Mouse (Mus musculus) bone marrow macrophage, adult 2 months (primary cell): ENCODE results near the gene Eps15. TPM values are rescaled to one million over a fixed set of nuclear protein-coding genes. Genes with fewer than 3 reads are reported as not detected.

ENCODE experiments used
- H3K27ac ChIP-seq: 2 replicates; pipeline ENCODE4 v1.5.1; 2012; ENCODE audit warnings: low read depth, low read length; ENCODE audit not compliant: insufficient read depth
- H3K4me1 ChIP-seq: 2 replicates; pipeline ENCODE4 v1.6.1; 2012; ENCODE audit warnings: low read length; ENCODE audit not compliant: control insufficient read depth, insufficient read depth
- H3K4me3 ChIP-seq: 2 replicates; pipeline ENCODE4 v1.5.1; 2012; ENCODE audit warnings: mild to moderate bottlenecking, low read length, moderate library complexity; ENCODE audit not compliant: insufficient read depth
- CTCF ChIP-seq: IDR thresholded peaks from 2 replicates; pipeline ENCODE4 v1.5.1; 2012; ENCODE audit warnings: low read depth, mild to moderate bottlenecking, low read length, moderate library complexity
- POLR2A ChIP-seq: IDR thresholded peaks from 2 replicates; pipeline ENCODE4 v1.6.1; 2012; ENCODE audit warnings: mild to moderate bottlenecking, low read depth, low read length, borderline replicate concordance
- polyA plus RNA-seq: library from polyadenylated mRNA; stranded (reverse); fragments of >200 nt; gene quantifications from 2 replicates; pipeline ENCODE4 v1.2.4, GENCODE M21; 2012; ENCODE audit not compliant: missing spikeins, insufficient read depth, insufficient read length

Eps15 gene
- polyA plus RNA-seq, 1 experiment, result 156 TPM

DNA sequence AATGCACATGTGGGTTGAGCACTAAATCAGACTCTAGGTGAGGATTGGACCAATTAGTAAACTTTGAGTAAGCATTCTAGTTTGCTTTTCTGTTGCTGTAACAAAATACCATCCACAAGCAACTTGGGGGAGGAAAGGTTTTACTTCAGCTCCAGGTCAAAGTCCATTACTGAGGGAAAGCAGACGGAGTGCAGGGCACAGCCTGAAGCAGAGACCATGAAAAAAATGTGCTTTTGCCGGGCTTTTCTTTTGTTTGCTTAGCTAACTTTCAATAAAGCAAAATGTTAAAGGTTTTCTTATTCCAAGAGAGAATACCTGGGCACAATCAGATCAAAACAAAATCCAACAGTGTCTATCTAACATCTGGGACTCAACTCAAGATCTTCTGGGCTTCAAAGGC lies 13.3 kb upstream of the Eps15 start:
- TF ChIP-seq POLR2A (no peak), CTCF (no peak)
- Histone ChIP-seq H3K4me3 (no peak overlapping the region), H3K4me1 (peaks cover 8% of the 10 kb centered on the region), H3K27ac (no peak overlapping the region)

DNA sequence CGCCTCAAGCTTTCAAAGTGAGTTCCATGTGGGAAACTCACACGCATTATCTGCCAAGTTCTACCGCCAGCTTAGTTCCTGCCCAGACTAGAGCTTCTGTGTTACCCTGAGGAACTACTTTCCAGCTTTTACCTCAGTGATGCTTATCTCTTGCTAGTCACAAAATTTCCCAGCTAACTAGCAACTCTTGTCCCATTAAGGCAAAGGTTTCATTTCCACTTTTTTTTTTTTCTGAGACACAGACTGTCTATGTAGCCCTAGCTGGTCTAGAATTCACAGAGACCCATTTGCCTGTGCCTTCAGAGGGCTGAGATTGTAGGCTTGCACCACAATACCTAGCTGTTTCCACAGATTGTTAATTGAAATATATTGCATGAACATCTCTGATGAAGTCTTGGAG lies 12.6 kb upstream of the Eps15 start:
- H3K27ac ChIP-seq, result no peak overlapping the region
- peaks cover 14% of the 10 kb centered on the region for H3K4me1 ChIP-seq
- TF ChIP-seq POLR2A (no peak), CTCF (no peak)
- H3K4me3 ChIP-seq, result no peak overlapping the region

DNA sequence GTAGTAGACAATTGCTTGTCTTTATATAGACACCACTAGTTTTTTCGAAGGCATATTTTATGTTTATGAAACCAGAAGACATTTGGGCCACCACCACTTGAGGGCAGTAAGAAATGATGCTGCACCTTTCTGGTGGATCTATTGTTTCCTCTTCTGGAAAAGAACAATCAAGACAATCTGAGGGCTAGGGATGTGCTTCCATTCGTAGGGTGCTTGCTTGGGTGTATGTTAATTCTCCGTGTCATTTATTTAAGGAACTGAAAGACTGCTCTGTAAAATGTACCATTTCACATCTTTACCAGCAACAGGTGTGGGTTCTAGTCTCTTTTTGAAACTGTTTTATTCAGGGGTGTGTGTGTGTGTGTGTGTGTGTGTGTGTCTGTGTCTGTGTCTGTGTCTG lies 11.2 kb upstream of the Eps15 start:
- Histone ChIP-seq H3K27ac (no peak overlapping the region), H3K4me1 (peaks cover 22% of the 10 kb centered on the region), H3K4me3 (no peak overlapping the region)
- TF ChIP-seq CTCF (no peak), POLR2A (no peak)

DNA sequence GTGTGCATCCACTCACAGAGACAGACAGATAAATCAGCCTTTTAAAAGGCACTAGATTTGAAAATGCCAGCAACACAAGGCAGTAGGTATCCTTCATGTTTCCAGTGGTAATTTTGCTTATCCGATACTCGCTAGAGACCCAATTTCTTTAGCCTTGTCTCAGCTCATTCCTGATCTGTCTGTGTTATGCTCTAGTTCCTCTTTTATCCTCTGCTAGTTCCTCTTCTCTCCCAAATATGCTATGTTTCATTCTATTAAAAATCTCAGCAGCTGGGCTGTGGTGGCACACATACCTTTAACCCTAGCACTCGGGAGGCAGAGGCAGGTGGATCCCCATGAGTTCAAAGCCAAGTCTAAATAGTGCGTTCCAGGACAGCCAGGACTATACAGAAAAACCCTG lies 8.3 kb upstream of the Eps15 start:
- Histone ChIP-seq H3K4me3 (no peak overlapping the region), H3K27ac (peak overlapping the region; percentile 32)
- no peak for TF ChIP-seq CTCF

DNA sequence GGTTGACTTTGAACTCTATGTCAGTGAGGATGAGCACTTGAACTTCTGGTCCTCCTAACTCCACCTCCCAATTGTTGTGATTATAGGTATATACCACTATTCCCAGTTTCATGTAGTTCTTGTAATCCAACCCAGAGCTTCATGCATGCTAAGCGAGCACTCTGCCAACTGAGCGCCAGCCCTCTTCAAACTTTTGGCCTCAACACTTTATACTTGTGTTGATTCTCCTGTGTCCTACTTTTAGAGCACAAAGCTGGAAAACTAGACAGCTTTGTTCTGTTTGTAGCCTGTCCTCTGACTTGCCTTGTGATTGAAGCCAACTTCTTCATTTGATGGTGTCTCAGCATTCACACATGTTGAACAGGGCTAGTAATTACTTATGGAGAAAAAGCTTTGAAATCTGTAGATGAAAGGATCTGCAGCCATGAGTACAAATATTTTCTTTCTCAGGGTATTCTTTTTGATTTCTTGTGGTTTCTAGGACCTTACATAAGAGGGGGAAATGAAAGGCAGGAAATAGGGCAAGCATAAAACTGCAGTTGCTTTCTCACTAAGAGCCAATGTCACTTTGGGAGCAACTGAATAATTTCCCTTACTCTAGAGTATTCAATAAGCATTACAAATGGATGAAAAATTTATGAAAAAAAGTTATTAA lies 6.4 kb upstream of the Eps15 start:
- TF ChIP-seq POLR2A, result no peak
- no peak for TF ChIP-seq CTCF
- peak overlapping the region; percentile 64 for H3K27ac ChIP-seq
- peaks cover 29% of the 10 kb centered on the region for H3K4me1 ChIP-seq
- H3K4me3 ChIP-seq, result no peak overlapping the region

More for the DNA sequence above, 8.3 kb upstream of the Eps15 start:
- peaks cover 29% of the 10 kb centered on the region for H3K4me1 ChIP-seq

DNA sequence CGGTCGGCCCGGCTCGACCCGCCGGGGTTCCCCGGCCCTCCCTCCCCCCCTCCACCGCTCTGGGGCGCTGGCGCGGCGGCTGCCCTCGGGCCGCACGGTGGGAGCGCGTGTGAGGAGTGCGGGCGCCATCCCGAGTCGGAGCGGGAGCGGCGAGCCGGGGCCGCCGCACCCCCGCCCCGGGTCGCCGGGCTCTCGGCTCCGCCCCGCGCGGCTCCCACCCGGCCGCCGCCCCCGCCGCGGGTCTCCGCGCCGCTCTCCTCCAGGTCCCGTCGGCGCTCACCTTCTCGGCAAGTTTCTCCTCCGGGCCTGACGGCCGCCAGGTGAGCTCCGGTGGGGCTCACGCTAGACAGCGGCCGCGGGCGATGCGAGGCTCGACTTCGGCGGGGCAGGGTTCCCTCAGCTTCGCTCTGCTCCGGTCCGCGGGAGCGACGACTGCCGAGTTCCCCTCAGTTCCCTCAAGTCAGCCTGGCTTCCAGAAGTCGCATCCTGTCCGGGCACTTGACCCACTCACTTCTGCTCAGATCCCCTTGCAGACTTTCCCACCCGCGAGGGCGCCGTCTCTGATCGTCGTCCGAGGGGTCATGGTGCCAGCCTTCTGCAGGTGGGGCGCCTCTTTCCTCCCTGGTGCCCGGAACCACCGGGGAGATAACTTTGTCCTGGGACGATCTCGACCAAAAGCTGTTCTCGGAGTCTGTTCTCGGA lies 542 bp downstream of the Eps15 start:
- Histone ChIP-seq H3K4me1 (peaks cover 19% of the 10 kb centered on the region), H3K4me3 (peak overlapping the region; percentile 99), H3K27ac (peak overlapping the region; percentile 45)
- TF ChIP-seq POLR2A, result no peak
- TF ChIP-seq CTCF, result no peak

DNA sequence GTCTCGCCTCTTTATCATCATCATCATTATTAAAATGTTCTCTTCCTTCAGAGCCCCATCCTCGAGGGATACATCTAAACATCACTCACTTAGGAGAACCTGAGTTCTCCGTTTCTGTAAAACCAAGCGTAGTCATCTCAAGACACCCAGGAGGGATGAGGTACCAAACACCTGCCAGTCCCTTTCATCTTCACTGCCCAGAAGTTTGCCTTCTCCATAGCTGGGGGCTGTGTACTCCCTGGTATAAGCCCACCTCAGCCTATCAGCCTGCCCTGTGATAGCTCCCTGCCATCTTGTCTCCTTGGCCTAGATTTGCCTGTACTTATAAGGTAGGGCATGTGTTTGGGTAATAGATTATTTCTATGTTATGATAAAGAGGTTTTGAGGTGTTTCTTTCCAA lies 1.1 kb downstream of the Eps15 start:
- TF ChIP-seq POLR2A (no peak), CTCF (no peak)
- Histone ChIP-seq H3K4me3 (peak overlapping the region; percentile 99), H3K27ac (no peak overlapping the region), H3K4me1 (peaks cover 19% of the 10 kb centered on the region)

DNA sequence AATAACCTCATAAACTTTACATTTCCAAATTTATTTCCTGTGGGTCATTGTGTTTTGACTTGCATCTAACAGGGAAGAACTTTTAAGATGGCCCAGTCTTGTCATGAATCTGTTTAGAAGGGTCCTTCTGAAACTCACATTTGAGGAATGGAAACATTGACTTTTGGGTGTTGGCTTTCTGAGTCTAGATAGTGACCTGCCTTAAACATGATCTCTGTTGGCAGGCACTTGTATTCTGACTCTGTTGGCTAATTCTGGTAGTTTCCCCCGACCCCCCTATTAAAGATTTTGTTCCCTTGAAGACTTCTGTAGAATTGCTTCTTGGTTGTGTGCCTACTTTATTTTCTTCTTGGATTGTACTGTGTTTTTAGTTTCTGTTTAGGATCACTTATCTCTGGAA lies 1.9 kb downstream of the Eps15 start:
- no peak overlapping the region for H3K27ac ChIP-seq
- peaks cover 19% of the 10 kb centered on the region for H3K4me1 ChIP-seq
- no peak overlapping the region for H3K4me3 ChIP-seq
- TF ChIP-seq CTCF (no peak), POLR2A (no peak)

DNA sequence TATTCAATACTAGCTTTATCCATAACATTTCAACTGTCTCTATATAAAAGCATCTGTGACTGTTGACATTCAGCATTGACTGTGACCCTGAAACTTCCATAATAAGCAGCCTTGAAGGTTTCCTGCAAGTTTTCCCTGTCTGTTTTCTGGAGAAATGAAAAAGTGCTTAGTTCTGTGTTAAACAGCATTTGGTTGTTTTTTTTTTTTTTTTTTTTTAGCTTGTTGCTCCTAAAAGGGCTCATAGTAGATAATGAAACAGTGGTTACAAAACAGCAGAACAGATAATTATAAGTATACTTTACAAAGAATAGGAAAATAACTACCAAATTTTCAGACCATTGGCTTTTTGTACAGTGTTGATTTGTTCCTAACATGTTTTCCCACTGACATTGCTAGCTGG lies 14.6 kb downstream of the Eps15 start:
- TF ChIP-seq CTCF (no peak), POLR2A (no peak)
- Histone ChIP-seq H3K27ac (no peak overlapping the region), H3K4me1 (0 out of 2 replicates have a peak, but pooled peaks cover 2% of the 10 kb centered on the region), H3K4me3 (no peak overlapping the region)

DNA sequence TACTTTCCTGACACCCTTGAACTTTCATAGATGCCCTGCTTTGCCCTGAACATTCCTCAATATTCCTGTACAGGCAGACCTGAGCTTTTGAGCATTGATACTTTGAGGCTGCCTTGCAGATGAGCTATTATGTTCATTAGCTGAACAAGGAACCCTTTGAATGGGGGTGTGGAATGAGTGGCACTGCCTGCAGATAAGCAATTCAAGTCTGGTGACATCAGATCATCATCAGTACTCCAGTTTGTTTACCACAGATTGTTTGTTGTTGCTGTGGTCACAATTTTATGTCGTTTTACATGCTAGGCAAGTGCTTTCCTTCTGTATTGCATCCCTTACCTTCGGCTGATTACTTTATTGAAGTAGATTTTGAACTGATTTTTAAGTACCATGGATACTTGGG lies 16.4 kb downstream of the Eps15 start:
- Histone ChIP-seq H3K4me3 (no peak overlapping the region), H3K27ac (no peak overlapping the region), H3K4me1 (0 out of 2 replicates have a peak, but pooled peaks cover 2% of the 10 kb centered on the region)
- TF ChIP-seq CTCF (no peak), POLR2A (no peak)

DNA sequence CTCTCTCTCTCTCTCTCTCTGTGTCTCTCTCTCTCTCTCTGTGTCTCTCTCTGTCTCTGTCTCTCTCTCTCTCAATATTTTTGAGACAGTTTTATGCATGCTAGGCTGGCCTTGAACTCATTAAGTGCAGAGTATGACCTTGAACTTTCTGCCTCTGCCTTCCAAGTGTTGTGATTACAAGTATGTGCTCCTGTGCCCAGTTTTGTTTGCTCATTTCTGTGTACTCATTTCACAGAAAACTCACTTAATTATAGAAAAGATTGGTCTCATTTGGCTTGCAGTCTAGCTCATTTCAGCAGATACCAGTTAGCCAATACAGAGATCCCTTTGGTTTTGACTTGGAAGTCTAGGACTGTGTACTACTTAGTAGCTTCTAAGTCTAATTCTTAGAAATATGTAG lies 19.1 kb downstream of the Eps15 start:
- no peak overlapping the region for H3K27ac ChIP-seq
- 0 out of 2 replicates have a peak, but pooled peaks cover 2% of the 10 kb centered on the region for H3K4me1 ChIP-seq
- no peak overlapping the region for H3K4me3 ChIP-seq
- TF ChIP-seq POLR2A (no peak), CTCF (no peak)
